Comparison of ENCODE assay signal across 28 mouse cellular contexts in genomic region chr8:120830661-120831060, GRCm38 (mm10).
DNase-seq lines count a peak whose midpoint lies in the region; ATAC-seq and TF ChIP-seq lines count a peak whose summit lies in the region.
"Had no signal": no experiment of that assay in that cellular context is flagged by ENCODE, and none has a peak within 500 bp of the region (broad histone marks: within the 10 kb centered on the region; RNA-seq: fewer than 3 reads in every experiment).

No protein-coding gene starts in this region.

- H3K4me2 ChIP-seq in intestine, embryonic 16.5 days (ENCODE audit: low read depth, low read length) = no peak overlapping the region
- no peak overlapping the region for H3K4me2 ChIP-seq in lung, embryonic 16.5 days (ENCODE audit: low read depth, low read length)
- no peak overlapping the region for H3K4me2 ChIP-seq in heart, embryonic 12.5 days
- H3K4me2 ChIP-seq: forebrain, embryonic 13.5 days; kidney, embryonic 15.5 days; limb, embryonic 13.5 days; liver, embryonic 12.5 days; midbrain, embryonic 12.5 days; neural tube, embryonic 12.5 days had no signal

- no peaks in the 10 kb centered on the region for H3K4me1 ChIP-seq in G1E (ENCODE audit: insufficient read depth, low read depth, low read length)
- H3K4me1 ChIP-seq in intestine, embryonic 16.5 days (ENCODE audit: control insufficient read depth, insufficient read depth, low read length) = peaks cover 5% of the 10 kb centered on the region; the same call in 1 of the 2 replicates
- H3K4me1 ChIP-seq in lung, embryonic 16.5 days (replicated peaks; ENCODE audit: control insufficient read depth, insufficient read depth, low read length) = peaks cover 15% of the 10 kb centered on the region
- peaks cover 29% of the 10 kb centered on the region for H3K4me1 ChIP-seq in heart, embryonic 12.5 days (replicated peaks)
- H3K4me1 ChIP-seq: forebrain, embryonic 13.5 days; limb, embryonic 13.5 days; midbrain, embryonic 12.5 days had no signal

- no peaks in the 10 kb centered on the region for H3K27me3 ChIP-seq in G1E (ENCODE audit: insufficient read depth, low read length)
- 0 out of 2 replicates have a peak, but pooled peaks cover 4% of the 10 kb centered on the region for H3K27me3 ChIP-seq in intestine, embryonic 16.5 days (replicated peaks; ENCODE audit: control insufficient read depth, insufficient read depth, low read length)
- no peaks in the 10 kb centered on the region for H3K27me3 ChIP-seq in lung, embryonic 16.5 days (ENCODE audit: control insufficient read depth, insufficient read depth, low read depth, low read length)
- peaks cover 83% of the 10 kb centered on the region for H3K27me3 ChIP-seq in heart, embryonic 12.5 days (replicated peaks)

- H3K9me3 ChIP-seq in G1E (replicated peaks) = peaks cover 90% of the 10 kb centered on the region
- H3K9me3 ChIP-seq in intestine, embryonic 16.5 days (ENCODE audit: control insufficient read depth, low read length) = no peaks in the 10 kb centered on the region
- H3K9me3 ChIP-seq in lung, embryonic 16.5 days (ENCODE audit: control insufficient read depth, low read length) = no peaks in the 10 kb centered on the region
- no peaks in the 10 kb centered on the region for H3K9me3 ChIP-seq in heart, embryonic 12.5 days (replicated peaks)
- H3K9me3 ChIP-seq: forebrain, embryonic 13.5 days; kidney, embryonic 15.5 days; limb, embryonic 13.5 days; liver, embryonic 12.5 days; megakaryocyte, embryonic 14.5 days; midbrain, embryonic 12.5 days; neural tube, embryonic 12.5 days had no signal

- H3K4me3 ChIP-seq in G1E (ENCODE audit: low read depth, low read length) = peak overlapping the region; percentile 1; the same call in 1 of the 2 replicates
- no peak overlapping the region for H3K4me3 ChIP-seq in intestine, embryonic 16.5 days (ENCODE audit: low read length)
- H3K4me3 ChIP-seq in lung, embryonic 16.5 days (ENCODE audit: low read length) = no peak overlapping the region
- H3K4me3 ChIP-seq in heart, embryonic 12.5 days = no peak overlapping the region
- H3K4me3 ChIP-seq: forebrain, embryonic 13.5 days; heart, adult 2 months; kidney, embryonic 15.5 days; left cerebral cortex, adult 2 months; limb, embryonic 13.5 days; liver, embryonic 12.5 days; megakaryocyte, embryonic 14.5 days; midbrain, embryonic 12.5 days; myocyte; neural tube, embryonic 12.5 days had no signal

- H3K9ac ChIP-seq in intestine, embryonic 16.5 days (ENCODE audit: low read depth, low read length) = no peak overlapping the region
- no peak overlapping the region for H3K9ac ChIP-seq in lung, embryonic 16.5 days (ENCODE audit: low read length)
- H3K9ac ChIP-seq in heart, embryonic 12.5 days = no peak overlapping the region
- H3K9ac ChIP-seq: forebrain, embryonic 13.5 days; kidney, embryonic 15.5 days; limb, embryonic 13.5 days; liver, embryonic 12.5 days; liver, postnatal 0 days; midbrain, embryonic 12.5 days; neural tube, embryonic 12.5 days had no signal

- ATAC-seq in G1E (ENCODE audit: extremely low read depth, insufficient number of reproducible peaks, low FRiP score, poor library complexity, severe bottlenecking) = no peak
- ATAC-seq in intestine, embryonic 16.5 days = no peak
- peak; percentile 82 for ATAC-seq in lung, embryonic 16.5 days (ENCODE audit: low read depth)
- ATAC-seq in heart, embryonic 12.5 days (ENCODE audit: insufficient number of reproducible peaks, low FRiP score) = no peak
- ATAC-seq: activated CD4-positive, CD25-positive, alpha-beta regulatory T cell, adult 4 months; forebrain, embryonic 13.5 days; hindbrain, embryonic 16.5 days; liver, embryonic 12.5 days; liver, postnatal 0 days had no signal

- DNase-seq in G1E (ENCODE audit: low spot score) = no peak
- DNase-seq in lung, postnatal 36 days = peak; percentile 92
- no peak for DNase-seq in gastrocnemius, postnatal 4 days (ENCODE audit: low spot score in 2 of 2)
- no peak for DNase-seq in liver
- no peak for DNase-seq in spleen, postnatal 14 days (ENCODE audit: low spot score in 2 of 2)
- DNase-seq: adrenal gland, adult 2 months; cerebellum, adult 8-10 months; cerebellum, postnatal 36 days; gastrocnemius, postnatal 14 days; heart, adult 2 months; kidney, adult 11 months; kidney, postnatal 25 days; liver, postnatal 0 days; right cerebral cortex, postnatal 14 days had no signal

- 64% methylated on average over 12 of the region's 12 CpGs for WGBS in intestine, embryonic 16.5 days
- WGBS in lung, embryonic 16.5 days = 44% methylated on average over 12 of the region's 12 CpGs
- WGBS in heart, embryonic 12.5 days = 66% methylated on average over 12 of the region's 12 CpGs

- H3K27ac ChIP-seq in intestine, embryonic 16.5 days (ENCODE audit: low read length) = peak overlapping the region; percentile 2; the same call in 1 of the 2 replicates
- peak overlapping the region; percentile 87 for H3K27ac ChIP-seq in lung, embryonic 16.5 days (ENCODE audit: low read length)
- no peak overlapping the region for H3K27ac ChIP-seq in heart, embryonic 12.5 days (ENCODE audit: poor library complexity, severe bottlenecking)
- H3K27ac ChIP-seq: forebrain, embryonic 13.5 days; heart, adult 2 months; kidney, embryonic 15.5 days; left cerebral cortex, adult 2 months; limb, embryonic 13.5 days; liver, embryonic 12.5 days; midbrain, embryonic 12.5 days; neural tube, embryonic 12.5 days had no signal

- H3K36me3 ChIP-seq in G1E (replicated peaks) = no peaks in the 10 kb centered on the region
- no peaks in the 10 kb centered on the region for H3K36me3 ChIP-seq in intestine, embryonic 16.5 days (ENCODE audit: control insufficient read depth, insufficient read depth, low read length)
- H3K36me3 ChIP-seq in lung, embryonic 16.5 days (ENCODE audit: control insufficient read depth, insufficient read depth, low read length) = no peaks in the 10 kb centered on the region
- no peaks in the 10 kb centered on the region for H3K36me3 ChIP-seq in heart, embryonic 12.5 days
- H3K36me3 ChIP-seq: kidney, embryonic 15.5 days; limb, embryonic 13.5 days; liver, embryonic 12.5 days; midbrain, embryonic 12.5 days; neural tube, embryonic 12.5 days had no signal

- no peak for TF ChIP-seq CTCF in G1E (IDR thresholded peaks at IDR 0.05; ENCODE audit: low read depth, low read length)
